Mouse (Mus musculus): Measurements from ENCODE around the gene Nup85. TPM values are rescaled to one million over a fixed set of nuclear protein-coding genes. Genes with fewer than 3 reads are reported as not detected.
"Not testable (repeated sequence)": the region's sequence is repeated elsewhere in the genome, so short reads cannot be mapped to it uniquely, and the experiment has no call there.

Gene Nup85
- total RNA-seq, 1 experiment = 279 TPM

GRCm38 (mm10) chr11:115519581-115519980 is 44.7 kb upstream of the Nup85 start:
- TF ChIP-seq HCFC1 (IDR thresholded peaks at IDR 0.05; ENCODE audit: borderline replicate concordance, insufficient read depth, low read length) (no peak), CHD2 (IDR thresholded peaks at IDR 0.05; ENCODE audit: low read depth, low read length) (no peak), ZC3H11A (IDR thresholded peaks at IDR 0.05; ENCODE audit: borderline replicate concordance, low read depth, low read length) (no peak), ZNF384 (IDR thresholded peaks at IDR 0.05; ENCODE audit: low read depth, low read length) (no peak), MAFK (IDR thresholded peaks at IDR 0.05; ENCODE audit: insufficient read depth, low read depth, low read length) (no peak)
- Histone ChIP-seq H3K27ac (ENCODE audit: insufficient read depth, low read depth, low read length, poor library complexity, severe bottlenecking) (no peak overlapping the region), H3K9ac (ENCODE audit: insufficient read depth, low read depth, low read length, poor library complexity, severe bottlenecking) (no peak overlapping the region), H3K4me1 (ENCODE audit: control insufficient read depth in 2 of 2, insufficient read depth in 2 of 2, low read length in 2 of 2, poor library complexity in 1 of 2) (peaks cover 0 to 5% of the 10 kb centered on the region in 2 experiments; a peak in 2 of 4 replicates), H3K4me3 (ENCODE audit: insufficient read depth in 1 of 2, low read depth in 1 of 2, low read length in 2 of 2, poor library complexity in 1 of 2, severe bottlenecking in 1 of 2) (no peak overlapping the region), H3K9me3 (ENCODE audit: control insufficient read depth, insufficient read depth, low read depth, low read length) (no peaks in the 10 kb centered on the region), H3K36me3 (ENCODE audit: control insufficient read depth, insufficient read depth, low read length, poor library complexity, severe bottlenecking) (peaks cover 4% of the 10 kb centered on the region)
- in situ Hi-C loops (cut with MboI; ENCODE audit: low sequenced_read_pairs in 2 of 2, unreplicated experiment in 2 of 2) = no loop called here
- no peak for DNase-seq (ENCODE audit: low read depth, low spot score)

GRCm38 (mm10) chr11:115520218-115520617 is 44.0 kb upstream of the Nup85 start:
- H3K36me3 ChIP-seq (ENCODE audit: control insufficient read depth, insufficient read depth, low read length, poor library complexity, severe bottlenecking) = peaks cover 4% of the 10 kb centered on the region
- H3K4me3 ChIP-seq (ENCODE audit: insufficient read depth in 1 of 2, low read depth in 1 of 2, low read length in 2 of 2, poor library complexity in 1 of 2, severe bottlenecking in 1 of 2) = no peak overlapping the region
- no peak for DNase-seq (ENCODE audit: low read depth, low spot score)
- H3K4me1 ChIP-seq (ENCODE audit: control insufficient read depth in 2 of 2, insufficient read depth in 2 of 2, low read length in 2 of 2, poor library complexity in 1 of 2) = peaks cover 0 to under 1% of the 10 kb centered on the region in 2 experiments; a peak in 1 of 4 replicates
- in situ Hi-C loops (cut with MboI; ENCODE audit: low sequenced_read_pairs in 2 of 2, unreplicated experiment in 2 of 2) = no loop called here
- no peaks in the 10 kb centered on the region for H3K9me3 ChIP-seq (ENCODE audit: control insufficient read depth, insufficient read depth, low read depth, low read length)
- no peak overlapping the region for H3K9ac ChIP-seq (ENCODE audit: insufficient read depth, low read depth, low read length, poor library complexity, severe bottlenecking)
- no peak for TF ChIP-seq ZNF384 (IDR thresholded peaks at IDR 0.05; ENCODE audit: low read depth, low read length)
- no peak for TF ChIP-seq CHD2 (IDR thresholded peaks at IDR 0.05; ENCODE audit: low read depth, low read length)
- no peak for TF ChIP-seq MAFK (IDR thresholded peaks at IDR 0.05; ENCODE audit: insufficient read depth, low read depth, low read length)
- no peak for TF ChIP-seq HCFC1 (IDR thresholded peaks at IDR 0.05; ENCODE audit: borderline replicate concordance, insufficient read depth, low read length)
- H3K27ac ChIP-seq (ENCODE audit: insufficient read depth, low read depth, low read length, poor library complexity, severe bottlenecking) = no peak overlapping the region

GRCm38 (mm10) chr11:115521080-115521479 is 43.2 kb upstream of the Nup85 start:
- Histone ChIP-seq H3K4me1 (ENCODE audit: control insufficient read depth in 2 of 2, insufficient read depth in 2 of 2, low read length in 2 of 2, poor library complexity in 1 of 2) (no peaks in the 10 kb centered on the region), H3K9ac (ENCODE audit: insufficient read depth, low read depth, low read length, poor library complexity, severe bottlenecking) (no peak overlapping the region), H3K9me3 (ENCODE audit: control insufficient read depth, insufficient read depth, low read depth, low read length) (no peaks in the 10 kb centered on the region), H3K36me3 (ENCODE audit: control insufficient read depth, insufficient read depth, low read length, poor library complexity, severe bottlenecking) (peaks cover 12% of the 10 kb centered on the region), H3K27ac (ENCODE audit: insufficient read depth, low read depth, low read length, poor library complexity, severe bottlenecking) (no peak overlapping the region), H3K4me3 (ENCODE audit: insufficient read depth in 1 of 2, low read depth in 1 of 2, low read length in 2 of 2, poor library complexity in 1 of 2, severe bottlenecking in 1 of 2) (no peak overlapping the region)
- no peak for DNase-seq (ENCODE audit: low read depth, low spot score)
- TF ChIP-seq MAFK (IDR thresholded peaks at IDR 0.05; ENCODE audit: insufficient read depth, low read depth, low read length) (no peak), ZNF384 (IDR thresholded peaks at IDR 0.05; ENCODE audit: low read depth, low read length) (no peak), ZC3H11A (IDR thresholded peaks at IDR 0.05; ENCODE audit: borderline replicate concordance, low read depth, low read length) (no peak), HCFC1 (IDR thresholded peaks at IDR 0.05; ENCODE audit: borderline replicate concordance, insufficient read depth, low read length) (no peak), CHD2 (IDR thresholded peaks at IDR 0.05; ENCODE audit: low read depth, low read length) (no peak)
- in situ Hi-C loops (cut with MboI; ENCODE audit: low sequenced_read_pairs in 2 of 2, unreplicated experiment in 2 of 2) = no loop called here

GRCm38 (mm10) chr11:115522238-115522637 is 42.0 kb upstream of the Nup85 start:
- no peak overlapping the region for H3K27ac ChIP-seq (ENCODE audit: insufficient read depth, low read depth, low read length, poor library complexity, severe bottlenecking)
- H3K36me3 ChIP-seq (ENCODE audit: control insufficient read depth, insufficient read depth, low read length, poor library complexity, severe bottlenecking) = peaks cover 19% of the 10 kb centered on the region
- no peak overlapping the region for H3K4me3 ChIP-seq (ENCODE audit: insufficient read depth in 1 of 2, low read depth in 1 of 2, low read length in 2 of 2, poor library complexity in 1 of 2, severe bottlenecking in 1 of 2)
- in situ Hi-C loops (cut with MboI; ENCODE audit: low sequenced_read_pairs in 2 of 2, unreplicated experiment in 2 of 2) = no loop called here
- TF ChIP-seq ZNF384 (IDR thresholded peaks at IDR 0.05; ENCODE audit: low read depth, low read length) (no peak), CHD2 (IDR thresholded peaks at IDR 0.05; ENCODE audit: low read depth, low read length) (no peak), ZC3H11A (IDR thresholded peaks at IDR 0.05; ENCODE audit: borderline replicate concordance, low read depth, low read length) (no peak), HCFC1 (IDR thresholded peaks at IDR 0.05; ENCODE audit: borderline replicate concordance, insufficient read depth, low read length) (no peak), MAFK (IDR thresholded peaks at IDR 0.05; ENCODE audit: insufficient read depth, low read depth, low read length) (no peak)
- no peak overlapping the region for H3K9ac ChIP-seq (ENCODE audit: insufficient read depth, low read depth, low read length, poor library complexity, severe bottlenecking)
- H3K4me1 ChIP-seq (ENCODE audit: control insufficient read depth in 2 of 2, insufficient read depth in 2 of 2, low read length in 2 of 2, poor library complexity in 1 of 2) = peaks cover 0 to 2% of the 10 kb centered on the region in 2 experiments; a peak in 1 of 4 replicates
- H3K9me3 ChIP-seq (ENCODE audit: control insufficient read depth, insufficient read depth, low read depth, low read length) = no peaks in the 10 kb centered on the region
- no peak for DNase-seq (ENCODE audit: low read depth, low spot score)

- in situ Hi-C loops (cut with MboI; ENCODE audit: low sequenced_read_pairs in 2 of 2, unreplicated experiment in 2 of 2) = no loop called here
- Histone ChIP-seq H3K9ac (ENCODE audit: insufficient read depth, low read depth, low read length, poor library complexity, severe bottlenecking) (no peak overlapping the region), H3K36me3 (ENCODE audit: control insufficient read depth, insufficient read depth, low read length, poor library complexity, severe bottlenecking) (peaks cover 24% of the 10 kb centered on the region), H3K4me3 (ENCODE audit: insufficient read depth in 1 of 2, low read depth in 1 of 2, low read length in 2 of 2, poor library complexity in 1 of 2, severe bottlenecking in 1 of 2) (no peak overlapping the region), H3K27ac (ENCODE audit: insufficient read depth, low read depth, low read length, poor library complexity, severe bottlenecking) (no peak overlapping the region), H3K9me3 (ENCODE audit: control insufficient read depth, insufficient read depth, low read depth, low read length) (no peaks in the 10 kb centered on the region), H3K4me1 (ENCODE audit: control insufficient read depth in 2 of 2, insufficient read depth in 2 of 2, low read length in 2 of 2, poor library complexity in 1 of 2) (peaks cover 0 to 2% of the 10 kb centered on the region in 2 experiments; a peak in 1 of 4 replicates)
- DNase-seq (ENCODE audit: low read depth, low spot score) = no peak
- TF ChIP-seq HCFC1 (IDR thresholded peaks at IDR 0.05; ENCODE audit: borderline replicate concordance, insufficient read depth, low read length) (no peak), CHD2 (IDR thresholded peaks at IDR 0.05; ENCODE audit: low read depth, low read length) (no peak), MAFK (IDR thresholded peaks at IDR 0.05; ENCODE audit: insufficient read depth, low read depth, low read length) (no peak), ZNF384 (IDR thresholded peaks at IDR 0.05; ENCODE audit: low read depth, low read length) (peak; percentile 68), ZC3H11A (IDR thresholded peaks at IDR 0.05; ENCODE audit: borderline replicate concordance, low read depth, low read length) (no peak)
These were observed 41.5 kb upstream of the Nup85 start for GRCm38 (mm10) chr11:115522703-115523102.

GRCm38 (mm10) chr11:115526446-115526845 is 37.8 kb upstream of the Nup85 start:
- H3K4me1 ChIP-seq (ENCODE audit: control insufficient read depth in 2 of 2, insufficient read depth in 2 of 2, low read length in 2 of 2, poor library complexity in 1 of 2); in situ Hi-C loops (cut with MboI; ENCODE audit: low sequenced_read_pairs in 2 of 2, unreplicated experiment in 2 of 2); H3K9ac ChIP-seq (ENCODE audit: insufficient read depth, low read depth, low read length, poor library complexity, severe bottlenecking); H3K4me3 ChIP-seq (ENCODE audit: insufficient read depth in 1 of 2, low read depth in 1 of 2, low read length in 2 of 2, poor library complexity in 1 of 2, severe bottlenecking in 1 of 2); H3K27ac ChIP-seq (ENCODE audit: insufficient read depth, low read depth, low read length, poor library complexity, severe bottlenecking); H3K9me3 ChIP-seq (ENCODE audit: control insufficient read depth, insufficient read depth, low read depth, low read length); DNase-seq (ENCODE audit: low read depth, low spot score): not testable (repeated sequence)
- H3K36me3 ChIP-seq (ENCODE audit: control insufficient read depth, insufficient read depth, low read length, poor library complexity, severe bottlenecking) = peaks cover 37% of the 10 kb centered on the region
